Mouse (Mus musculus): ENCODE results near the gene Prmt1. TPM values are rescaled to one million over a fixed set of nuclear protein-coding genes. Genes with fewer than 3 reads are reported as not detected.

Prmt1 gene
- polyA plus RNA-seq, 1 experiment from 2014 or later, result 206 TPM

GRCm38 (mm10) chr7:44953561-44953960 lies 32.8 kb downstream of the Prmt1 start:
- no peaks in the 10 kb centered on the region for H3K36me3 ChIP-seq (ENCODE audit: control insufficient read depth, insufficient read depth, low read length)
- no peak overlapping the region for H3K27ac ChIP-seq (ENCODE audit: low read depth, low read length)
- 55% methylated on average over 13 of the region's 14 CpGs for WGBS
- no peak overlapping the region for H3K9ac ChIP-seq (replicated peaks; ENCODE audit: low read depth, low read length)
- no peak for ATAC-seq (ENCODE audit: low read depth)
- no peak overlapping the region for H3K4me2 ChIP-seq (ENCODE audit: low read depth, low read length)
- peaks cover 13% of the 10 kb centered on the region for H3K27me3 ChIP-seq (ENCODE audit: control insufficient read depth, insufficient read depth, low read length)
- no peak overlapping the region for H3K4me3 ChIP-seq (ENCODE audit: low read depth, low read length)
- 0 out of 2 replicates have a peak, but pooled peaks cover 5% of the 10 kb centered on the region for H3K4me1 ChIP-seq (ENCODE audit: control insufficient read depth, insufficient read depth, low read length)
- H3K9me3 ChIP-seq (ENCODE audit: control insufficient read depth, low read length), result no peaks in the 10 kb centered on the region

DNA sequence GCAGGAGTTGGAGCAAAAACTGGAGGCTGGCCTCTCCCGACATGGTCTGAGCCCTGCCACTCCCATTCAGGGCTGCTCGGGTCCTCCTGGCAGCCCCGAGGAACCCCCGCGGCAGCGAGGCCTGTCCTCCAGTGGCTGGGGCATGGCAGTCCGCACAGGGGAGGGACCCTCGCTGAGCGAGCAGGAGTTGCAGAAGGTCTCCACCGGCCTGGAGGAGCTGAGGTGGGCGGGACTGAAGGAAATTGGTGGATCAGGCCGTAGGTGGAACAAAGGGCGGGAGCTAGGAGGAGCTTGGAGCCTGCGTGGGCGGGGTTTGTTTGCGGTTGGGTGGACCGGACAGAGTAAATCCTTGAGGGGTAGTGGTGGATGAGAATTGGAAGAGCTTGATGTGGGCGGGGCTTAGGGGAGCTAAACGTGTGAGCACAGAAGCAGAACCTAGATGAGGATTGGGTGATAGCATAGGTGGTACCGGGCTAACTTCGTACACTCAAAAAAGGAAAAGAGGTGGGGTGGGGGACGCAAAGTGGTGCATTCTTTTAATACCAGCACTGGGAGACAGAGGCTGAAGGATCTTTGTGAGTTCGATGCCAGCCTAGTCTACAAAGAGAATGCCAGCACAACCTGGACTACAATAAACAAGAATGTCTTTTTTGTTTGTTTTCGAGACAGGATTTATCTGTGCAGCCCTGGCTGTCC lies 33.6 kb downstream of the Prmt1 start:
- Histone ChIP-seq H3K9me3 (ENCODE audit: control insufficient read depth, low read length) (no peaks in the 10 kb centered on the region), H3K36me3 (ENCODE audit: control insufficient read depth, insufficient read depth, low read length) (no peaks in the 10 kb centered on the region), H3K4me3 (ENCODE audit: low read depth, low read length) (peak overlapping the region; percentile 34), H3K27me3 (ENCODE audit: control insufficient read depth, insufficient read depth, low read length) (peaks cover 13% of the 10 kb centered on the region), H3K4me2 (ENCODE audit: low read depth, low read length) (peak overlapping the region; percentile 67), H3K27ac (ENCODE audit: low read depth, low read length) (no peak overlapping the region), H3K9ac (replicated peaks; ENCODE audit: low read depth, low read length) (peak overlapping the region; percentile 43; the same call in 1 of the 2 replicates), H3K4me1 (ENCODE audit: control insufficient read depth, insufficient read depth, low read length) (0 out of 2 replicates have a peak, but pooled peaks cover 5% of the 10 kb centered on the region)
- 6% methylated on average over 24 of the region's 24 CpGs for WGBS
- peak; percentile 84 for ATAC-seq (ENCODE audit: low read depth)

DNA sequence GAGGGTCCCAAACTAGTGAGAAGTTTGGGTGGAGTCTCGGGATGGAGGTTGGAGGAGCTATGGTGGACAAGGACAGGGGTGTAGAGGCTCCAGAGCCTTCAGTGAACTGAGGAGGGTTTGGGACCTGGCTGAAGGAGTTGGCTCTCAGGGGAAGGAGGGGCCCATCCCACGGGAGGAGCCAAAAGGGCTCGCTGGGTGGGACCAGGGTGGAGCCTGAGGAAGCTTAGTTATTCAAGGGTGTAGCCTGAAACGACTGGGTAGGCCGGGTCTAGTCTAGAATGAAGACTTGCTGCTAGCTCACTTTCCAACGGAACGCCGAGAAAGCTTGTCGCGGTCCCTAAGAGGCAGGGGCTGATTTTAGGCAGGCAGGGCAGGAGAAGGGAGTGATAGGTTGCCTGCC lies 34.4 kb downstream of the Prmt1 start:
- Histone ChIP-seq H3K27me3 (ENCODE audit: control insufficient read depth, insufficient read depth, low read length) (peaks cover 13% of the 10 kb centered on the region), H3K9ac (replicated peaks; ENCODE audit: low read depth, low read length) (no peak overlapping the region), H3K4me3 (ENCODE audit: low read depth, low read length) (peak overlapping the region; percentile 34), H3K4me1 (ENCODE audit: control insufficient read depth, insufficient read depth, low read length) (0 out of 2 replicates have a peak, but pooled peaks cover 4% of the 10 kb centered on the region), H3K27ac (ENCODE audit: low read depth, low read length) (no peak overlapping the region), H3K4me2 (ENCODE audit: low read depth, low read length) (peak overlapping the region; percentile 67), H3K36me3 (ENCODE audit: control insufficient read depth, insufficient read depth, low read length) (no peaks in the 10 kb centered on the region), H3K9me3 (ENCODE audit: control insufficient read depth, low read length) (no peaks in the 10 kb centered on the region)
- peak; percentile 36; the same call in 1 of the 2 replicates for ATAC-seq (ENCODE audit: low read depth)
- WGBS, result 1% methylated on average over 10 of the region's 10 CpGs

DNA sequence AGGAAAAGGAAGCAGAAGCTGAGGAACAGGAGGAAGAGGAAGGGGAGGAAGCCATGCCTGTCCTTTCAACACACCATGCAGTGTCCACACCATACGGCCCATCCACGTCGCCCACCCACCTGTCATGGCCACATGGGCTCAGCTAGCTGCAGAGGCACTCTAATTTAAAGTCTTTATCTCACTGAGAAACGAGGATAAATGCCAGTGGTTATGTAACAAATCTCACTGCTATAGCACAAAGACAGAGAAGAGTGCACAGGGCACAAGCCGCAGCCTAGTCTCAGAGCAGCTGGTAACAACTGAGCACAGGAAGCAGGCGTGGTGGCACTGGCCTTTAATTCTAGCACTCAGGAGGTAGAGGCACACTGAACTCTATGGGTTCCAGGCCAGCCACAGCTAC lies 36.4 kb downstream of the Prmt1 start:
- Histone ChIP-seq H3K9me3 (ENCODE audit: control insufficient read depth, low read length) (no peaks in the 10 kb centered on the region), H3K4me1 (ENCODE audit: control insufficient read depth, insufficient read depth, low read length) (0 out of 2 replicates have a peak, but pooled peaks cover 3% of the 10 kb centered on the region), H3K4me3 (ENCODE audit: low read depth, low read length) (no peak overlapping the region), H3K27ac (ENCODE audit: low read depth, low read length) (no peak overlapping the region), H3K9ac (replicated peaks; ENCODE audit: low read depth, low read length) (no peak overlapping the region), H3K36me3 (ENCODE audit: control insufficient read depth, insufficient read depth, low read length) (no peaks in the 10 kb centered on the region), H3K27me3 (ENCODE audit: control insufficient read depth, insufficient read depth, low read length) (peaks cover 13% of the 10 kb centered on the region), H3K4me2 (ENCODE audit: low read depth, low read length) (no peak overlapping the region)
- no peak for ATAC-seq (ENCODE audit: low read depth)
- WGBS, result 76% methylated on average over 6 of the region's 6 CpGs

DNA sequence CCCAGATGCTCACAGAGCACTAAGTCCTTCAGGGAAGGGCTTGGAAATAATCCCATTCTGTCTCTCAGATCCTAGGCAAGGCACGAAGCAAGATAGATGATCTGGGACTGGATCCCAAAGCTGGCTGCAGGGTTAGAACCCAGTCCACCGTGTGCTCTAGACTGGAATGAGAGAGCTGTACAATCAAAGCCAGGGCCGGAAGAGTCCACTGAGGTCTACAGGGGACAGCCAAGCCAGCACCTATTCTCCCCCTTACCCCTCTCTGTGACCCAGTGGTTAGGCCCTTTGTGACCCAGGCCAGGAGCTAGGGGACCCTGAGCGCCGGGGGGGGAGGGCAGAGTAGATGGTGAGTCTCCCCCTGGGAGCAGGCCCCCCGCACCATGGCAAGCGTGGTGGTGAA lies 43.5 kb downstream of the Prmt1 start, which contains the start of gene Tsks:
Gene Tsks (plus strand): TSS at position 301 of the 400 bp plus-strand sequence.
- H3K4me3 ChIP-seq (ENCODE audit: low read depth, low read length), result no peak within 1 kb of the TSS
- 79% methylated on average over 7 of the region's 7 CpGs for WGBS
- H3K9me3 ChIP-seq (ENCODE audit: control insufficient read depth, low read length), result no peaks in the 10 kb centered on the region
- H3K27me3 ChIP-seq (ENCODE audit: control insufficient read depth, insufficient read depth, low read length), result no peaks in the 10 kb centered on the region
- no peaks in the 10 kb centered on the region for H3K36me3 ChIP-seq (ENCODE audit: control insufficient read depth, insufficient read depth, low read length)
- ATAC-seq (ENCODE audit: low read depth), result no peak
- H3K9ac ChIP-seq (replicated peaks; ENCODE audit: low read depth, low read length), result no peak within 1 kb of the TSS
- H3K4me1 ChIP-seq (ENCODE audit: control insufficient read depth, insufficient read depth, low read length), result no peaks in the 10 kb centered on the region
- H3K4me2 ChIP-seq (ENCODE audit: low read depth, low read length), result no peak within 1 kb of the TSS
- H3K27ac ChIP-seq (ENCODE audit: low read depth, low read length), result no peak within 1 kb of the TSS

DNA sequence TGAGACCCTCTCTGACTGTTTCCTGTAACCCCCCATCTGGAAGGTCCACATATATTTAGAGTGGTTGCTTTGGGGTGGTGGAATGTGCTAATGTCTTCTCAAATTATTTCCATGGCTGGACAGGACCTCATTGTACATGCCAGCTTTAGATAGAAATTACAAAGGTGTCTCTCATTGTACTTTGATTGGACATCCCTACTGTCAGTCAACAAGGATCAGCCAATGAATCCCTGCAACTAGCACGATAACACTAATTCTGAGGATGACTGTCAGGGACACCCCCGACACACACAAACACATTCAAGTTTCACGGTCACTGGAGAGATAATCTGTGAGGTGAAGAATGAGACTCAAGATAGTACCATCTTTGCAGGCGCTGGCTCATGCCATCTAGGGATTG lies 47.7 kb downstream of the Prmt1 start:
- no peaks in the 10 kb centered on the region for H3K36me3 ChIP-seq (ENCODE audit: control insufficient read depth, insufficient read depth, low read length)
- H3K4me3 ChIP-seq (ENCODE audit: low read depth, low read length), result no peak overlapping the region
- H3K9ac ChIP-seq (replicated peaks; ENCODE audit: low read depth, low read length), result no peak overlapping the region
- no peak overlapping the region for H3K27ac ChIP-seq (ENCODE audit: low read depth, low read length)
- 95% methylated on average over 4 of the region's 4 CpGs for WGBS
- no peak overlapping the region for H3K4me2 ChIP-seq (ENCODE audit: low read depth, low read length)
- H3K9me3 ChIP-seq (ENCODE audit: control insufficient read depth, low read length), result no peaks in the 10 kb centered on the region
- no peak for ATAC-seq (ENCODE audit: low read depth)
- H3K4me1 ChIP-seq (ENCODE audit: control insufficient read depth, insufficient read depth, low read length), result no peaks in the 10 kb centered on the region
- H3K27me3 ChIP-seq (ENCODE audit: control insufficient read depth, insufficient read depth, low read length), result no peaks in the 10 kb centered on the region

DNA sequence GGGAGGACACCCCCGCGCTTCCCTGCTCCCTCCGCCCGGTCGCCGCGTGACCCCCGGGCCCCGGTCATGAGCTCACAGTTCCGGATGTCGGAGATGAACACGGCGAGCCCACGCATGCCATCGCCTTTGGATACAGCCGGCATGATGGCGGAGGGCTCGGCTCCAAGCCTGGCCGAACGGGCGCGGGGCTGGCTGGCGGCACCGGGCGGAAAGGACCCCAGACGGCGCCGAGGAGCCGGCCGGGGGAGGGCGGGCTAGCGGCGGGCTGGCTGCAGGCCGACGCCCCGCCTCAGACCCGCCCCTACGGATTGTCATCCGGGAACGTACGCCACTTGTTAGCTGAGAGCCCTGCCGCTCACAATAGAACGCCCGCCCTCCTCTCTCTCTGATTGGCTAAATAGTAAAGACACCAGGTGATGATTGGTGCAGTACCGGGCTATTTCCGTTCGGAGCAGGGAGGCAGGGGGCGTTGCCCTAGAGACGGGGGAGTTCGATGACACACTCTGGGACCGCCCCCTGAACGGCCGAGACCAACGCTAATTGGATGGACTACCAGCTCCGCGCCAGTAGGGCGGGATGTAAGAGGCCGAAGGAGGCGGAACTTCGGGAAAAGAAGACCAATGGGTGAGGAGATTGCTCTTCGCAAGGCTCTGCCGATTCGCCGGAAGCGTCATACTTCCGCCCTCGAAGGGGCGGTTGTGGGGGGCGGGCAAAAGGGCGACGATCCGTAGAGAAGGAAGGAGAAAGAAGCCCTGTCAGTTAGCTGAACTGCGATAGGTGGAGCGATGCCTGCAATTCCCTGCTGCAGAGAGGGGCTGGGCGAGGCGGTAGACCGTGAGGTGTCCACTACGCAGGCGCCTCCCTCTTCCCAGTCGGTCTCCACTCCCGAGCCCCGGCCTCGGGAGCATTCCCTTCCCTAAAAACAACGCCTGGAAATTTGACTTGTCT lies 56.9 kb downstream of the Prmt1 start, which contains the start of gene Ap2a1:
Gene Ap2a1 (minus strand): TSS at position 293 of the 948 bp plus-strand sequence.
- ATAC-seq (ENCODE audit: low read depth), result peak; percentile 99
- H3K27ac ChIP-seq (ENCODE audit: low read depth, low read length), result peak within 1 kb of the TSS; percentile 84
- H3K4me1 ChIP-seq (ENCODE audit: control insufficient read depth, insufficient read depth, low read length), result peaks cover 17% of the 10 kb centered on the region
- H3K4me3 ChIP-seq (ENCODE audit: low read depth, low read length), result peak within 1 kb of the TSS; percentile 80
- under 1% methylated on average over 81 of the region's 84 CpGs for WGBS
- peak within 1 kb of the TSS; percentile 67 for H3K4me2 ChIP-seq (ENCODE audit: low read depth, low read length)
- H3K9ac ChIP-seq (replicated peaks; ENCODE audit: low read depth, low read length), result peak within 1 kb of the TSS; percentile 90
- no peaks in the 10 kb centered on the region for H3K9me3 ChIP-seq (ENCODE audit: control insufficient read depth, low read length)
- no peaks in the 10 kb centered on the region for H3K27me3 ChIP-seq (ENCODE audit: control insufficient read depth, insufficient read depth, low read length)
- H3K36me3 ChIP-seq (ENCODE audit: control insufficient read depth, insufficient read depth, low read length), result 0 out of 2 replicates have a peak, but pooled peaks cover under 1% of the 10 kb centered on the region

DNA sequence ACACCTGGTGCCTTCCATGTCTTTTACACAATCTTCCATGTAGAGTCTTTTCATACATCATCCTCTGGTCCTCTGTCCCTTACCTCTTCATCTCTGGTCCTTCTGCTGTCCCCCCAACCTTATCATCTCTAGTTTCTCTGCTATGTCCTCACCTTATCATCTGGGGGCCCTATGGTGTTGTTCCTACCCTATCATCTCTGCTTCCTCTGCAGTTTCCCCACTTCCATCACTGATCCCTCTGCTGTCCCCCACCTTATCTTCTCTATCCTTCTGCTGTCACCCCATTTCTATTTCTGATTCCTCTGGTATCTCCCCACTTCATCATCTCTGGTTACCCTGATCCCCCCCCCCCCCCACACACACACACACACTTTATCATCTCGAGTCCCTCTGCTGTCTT lies 57.8 kb downstream of the Prmt1 start:
- Histone ChIP-seq H3K4me1 (ENCODE audit: control insufficient read depth, insufficient read depth, low read length) (peaks cover 17% of the 10 kb centered on the region), H3K36me3 (ENCODE audit: control insufficient read depth, insufficient read depth, low read length) (peaks cover 5% of the 10 kb centered on the region; the same call in 1 of the 2 replicates), H3K9ac (replicated peaks; ENCODE audit: low read depth, low read length) (peak overlapping the region; percentile 90), H3K9me3 (ENCODE audit: control insufficient read depth, low read length) (no peaks in the 10 kb centered on the region), H3K27ac (ENCODE audit: low read depth, low read length) (no peak overlapping the region), H3K27me3 (ENCODE audit: control insufficient read depth, insufficient read depth, low read length) (no peaks in the 10 kb centered on the region), H3K4me3 (ENCODE audit: low read depth, low read length) (peak overlapping the region; percentile 80), H3K4me2 (ENCODE audit: low read depth, low read length) (peak overlapping the region; percentile 67)
- 5% methylated on average over 1 of the region's 1 CpGs for WGBS
- no peak for ATAC-seq (ENCODE audit: low read depth)

Data from neural tube, embryonic 14.5 days (tissue).